17 mouse cellular contexts compared by ENCODE assay signal in genomic region chr7:75730216-75730615, GRCm38 (mm10).
DNase-seq lines count a peak whose midpoint lies in the region; ATAC-seq and TF ChIP-seq lines count a peak whose summit lies in the region.
"Had no signal": no experiment of that assay in that cellular context is flagged by ENCODE, and none has a peak within 500 bp of the region (broad histone marks: within the 10 kb centered on the region; RNA-seq: fewer than 3 reads in every experiment).

No protein-coding gene starts in this region.

- H3K27ac ChIP-seq in heart, adult 2 months, result no peak overlapping the region; the same call in 1 of the 2 replicates
- H3K27ac ChIP-seq in midbrain, embryonic 11.5 days (ENCODE audit: low read depth, low read length), result no peak overlapping the region
- no peak overlapping the region for H3K27ac ChIP-seq in midbrain, postnatal 0 days (ENCODE audit: low read depth, low read length)

- H3K79me2 ChIP-seq in heart, adult 2 months (replicated peaks; ENCODE audit: control insufficient read depth, insufficient read depth, low read length), result no peaks in the 10 kb centered on the region

- WGBS in heart, adult 2 months, result 65% methylated on average over 12 of the region's 12 CpGs
- 91% methylated on average over 12 of the region's 12 CpGs for WGBS in midbrain, embryonic 11.5 days
- 96% methylated on average over 12 of the region's 12 CpGs for WGBS in midbrain, postnatal 0 days

- no peak for TF ChIP-seq EP300 in heart, adult 2 months (IDR thresholded peaks at IDR 0.05; ENCODE audit: insufficient read depth, low read depth, low read length)

- H3K4me2 ChIP-seq in midbrain, embryonic 11.5 days, result no peak overlapping the region
- H3K4me2 ChIP-seq in midbrain, postnatal 0 days (ENCODE audit: low read depth, low read length, poor library complexity, severe bottlenecking), result no peak overlapping the region

- H3K9ac ChIP-seq in heart, adult 2 months (ENCODE audit: low read depth, low read length), result no peak overlapping the region
- no peak overlapping the region for H3K9ac ChIP-seq in midbrain, embryonic 11.5 days (ENCODE audit: low read length)
- no peak overlapping the region for H3K9ac ChIP-seq in midbrain, postnatal 0 days (replicated peaks; ENCODE audit: low read length, poor library complexity, severe bottlenecking)

- intact Hi-C loops in heart, adult 2 months (cut with DNase I), result no loop called here

- ATAC-seq in midbrain, embryonic 11.5 days (ENCODE audit: low FRiP score), result no peak
- no peak for ATAC-seq in midbrain, postnatal 0 days (ENCODE audit: low FRiP score)
- ATAC-seq: Patski had no signal

- peak; percentile 68 for DNase-seq in heart, adult 11 months
- DNase-seq in heart, adult 2 months, result no peak
- peak; percentile 57 for DNase-seq in midbrain, embryonic 11.5 days (ENCODE audit: low spot score, missing footprints)
- no peak for DNase-seq in midbrain, postnatal 0 days (ENCODE audit: low spot score)
- DNase-seq: adrenal gland, adult 2 months; adrenal gland, adult 8-10 months; adrenal gland, postnatal 10 days; adrenal gland, postnatal 14 days; adrenal gland, postnatal 25 days; adrenal gland, postnatal 36 days; B cell, adult 2 months; cerebellum, adult 11 months; cerebellum, adult 11-12 months; cerebellum, adult 18-20 months had no signal

- H3K9me3 ChIP-seq in midbrain, embryonic 11.5 days (ENCODE audit: control insufficient read depth, low read length), result no peaks in the 10 kb centered on the region
- no peaks in the 10 kb centered on the region for H3K9me3 ChIP-seq in midbrain, postnatal 0 days (ENCODE audit: low read length)
- H3K9me3 ChIP-seq: G1E had no signal

- no peaks in the 10 kb centered on the region; the same call in 1 of the 2 replicates for H3K4me1 ChIP-seq in heart, adult 2 months (ENCODE audit: control insufficient read depth, insufficient read depth, low read length)
- no peaks in the 10 kb centered on the region for H3K4me1 ChIP-seq in midbrain, embryonic 11.5 days (ENCODE audit: control insufficient read depth, insufficient read depth, low read length)
- no peaks in the 10 kb centered on the region for H3K4me1 ChIP-seq in midbrain, postnatal 0 days (ENCODE audit: insufficient read depth, low read length)

- H3K27me3 ChIP-seq in heart, adult 2 months (ENCODE audit: control insufficient read depth, insufficient read depth, low read length), result no peaks in the 10 kb centered on the region
- no peaks in the 10 kb centered on the region for H3K27me3 ChIP-seq in midbrain, embryonic 11.5 days (ENCODE audit: control insufficient read depth, insufficient read depth, low read length)
- H3K27me3 ChIP-seq in midbrain, postnatal 0 days (ENCODE audit: insufficient read depth, low read length), result no peaks in the 10 kb centered on the region
- H3K27me3 ChIP-seq: CH12.LX, Patski had no signal

- peaks cover 12% of the 10 kb centered on the region for H3K36me3 ChIP-seq in heart, adult 2 months (ENCODE audit: control insufficient read depth, insufficient read depth, low read length)
- 0 out of 2 replicates have a peak, but pooled peaks cover 7% of the 10 kb centered on the region for H3K36me3 ChIP-seq in midbrain, embryonic 11.5 days (ENCODE audit: control insufficient read depth, insufficient read depth, low read length)
- H3K36me3 ChIP-seq in midbrain, postnatal 0 days (ENCODE audit: insufficient read depth, low read length), result peaks cover 10% of the 10 kb centered on the region

- TF ChIP-seq CTCF in heart, adult 2 months (IDR thresholded peaks at IDR 0.05), result no peak
- no peak for TF ChIP-seq CTCF in midbrain, postnatal 0 days (IDR thresholded peaks at IDR 0.05)

- TF ChIP-seq POLR2A in heart, adult 2 months (IDR thresholded peaks at IDR 0.05; ENCODE audit: insufficient read depth, low read depth, low read length), result no peak

- no peak overlapping the region for H3K4me3 ChIP-seq in heart, adult 2 months
- no peak overlapping the region for H3K4me3 ChIP-seq in midbrain, embryonic 11.5 days (ENCODE audit: low read depth, low read length)
- no peak overlapping the region for H3K4me3 ChIP-seq in midbrain, postnatal 0 days (ENCODE audit: low read depth, low read length)

Comparison
In these comparisons a context has a peak if more than half of its experiments do, and no peak if none do; other contexts are left out.
1. DNase-seq: peak in heart, adult 11 months (single experiment) and midbrain, embryonic 11.5 days (single experiment); none in heart, adult 2 months (0 of 2) and midbrain, postnatal 0 days (single experiment).